Comparison of ENCODE assay signal across 8 mouse cellular contexts in genomic region chr8:9975276-9975675, GRCm38 (mm10). TPM values are rescaled to one million over a fixed set of nuclear protein-coding genes. Genes with fewer than 3 reads are reported as not detected.
DNase-seq lines count a peak whose midpoint lies in the region; ATAC-seq and TF ChIP-seq lines count a peak whose summit lies in the region.

No protein-coding gene starts in this region.

- H3K4me2 ChIP-seq in heart, embryonic 12.5 days = peak overlapping the region; percentile 57
- H3K4me2 ChIP-seq in hindbrain, embryonic 14.5 days (replicated peaks) = peak overlapping the region; percentile 84
- H3K4me2 ChIP-seq in midbrain, embryonic 15.5 days = peak overlapping the region; percentile 75

- no peak overlapping the region for H3K27ac ChIP-seq in heart, embryonic 12.5 days (ENCODE audit: poor library complexity, severe bottlenecking)
- H3K27ac ChIP-seq in hindbrain, embryonic 14.5 days = no peak overlapping the region
- H3K27ac ChIP-seq in midbrain, embryonic 15.5 days = no peak overlapping the region

- 40% methylated on average over 5 of the region's 5 CpGs for WGBS in heart, embryonic 12.5 days
- 49% methylated on average over 5 of the region's 5 CpGs for WGBS in hindbrain, embryonic 14.5 days
- WGBS in midbrain, embryonic 15.5 days = 51% methylated on average over 5 of the region's 5 CpGs

- H3K36me3 ChIP-seq in heart, embryonic 12.5 days = peaks cover 27% of the 10 kb centered on the region
- H3K36me3 ChIP-seq in E14TG2a.4 (ENCODE audit: insufficient read depth, low read length) = peaks cover 29% of the 10 kb centered on the region
- H3K36me3 ChIP-seq in hindbrain, embryonic 14.5 days (replicated peaks; ENCODE audit: control insufficient read depth, insufficient read depth) = peaks cover 29% of the 10 kb centered on the region
- peaks cover 23% of the 10 kb centered on the region for H3K36me3 ChIP-seq in midbrain, embryonic 15.5 days (replicated peaks)

- no peak for ATAC-seq in heart, embryonic 12.5 days (ENCODE audit: insufficient number of reproducible peaks, low FRiP score)
- ATAC-seq in hindbrain, embryonic 14.5 days (ENCODE audit: low FRiP score) = no peak
- no peak for ATAC-seq in midbrain, embryonic 15.5 days (replicated peaks)

- H3K9me3 ChIP-seq in heart, embryonic 12.5 days (replicated peaks) = no peaks in the 10 kb centered on the region
- H3K9me3 ChIP-seq in E14TG2a.4 (ENCODE audit: low read length) = no peaks in the 10 kb centered on the region
- H3K9me3 ChIP-seq in hindbrain, embryonic 14.5 days (ENCODE audit: control insufficient read depth, low read length) = no peaks in the 10 kb centered on the region
- no peaks in the 10 kb centered on the region for H3K9me3 ChIP-seq in midbrain, embryonic 15.5 days

- DNase-seq in heart, adult 18-20 months = no peak
- no peak for DNase-seq in hindbrain, embryonic 14.5 days (ENCODE audit: low spot score)
- DNase-seq in adrenal gland, adult 8-10 months = no peak
- no peak for DNase-seq in left cerebral cortex, adult 18-20 months (ENCODE audit: low spot score in 2 of 2)
- no peak for DNase-seq in cerebellum, adult 9-11 months

- H3K4me1 ChIP-seq in heart, embryonic 12.5 days (replicated peaks) = peaks cover 27% of the 10 kb centered on the region
- peaks cover 33% of the 10 kb centered on the region for H3K4me1 ChIP-seq in E14TG2a.4 (replicated peaks; ENCODE audit: low read depth, low read length)
- H3K4me1 ChIP-seq in hindbrain, embryonic 14.5 days (replicated peaks; ENCODE audit: control insufficient read depth, insufficient read depth, low read length) = peaks cover 37% of the 10 kb centered on the region
- H3K4me1 ChIP-seq in midbrain, embryonic 15.5 days = peaks cover 45% of the 10 kb centered on the region

- H3K4me3 ChIP-seq in heart, embryonic 12.5 days = peak overlapping the region; percentile 80
- H3K4me3 ChIP-seq in E14TG2a.4 (replicated peaks; ENCODE audit: low read length) = peak overlapping the region; percentile 92
- H3K4me3 ChIP-seq in hindbrain, embryonic 14.5 days (replicated peaks; ENCODE audit: low read length) = peak overlapping the region; percentile 74
- peak overlapping the region; percentile 84 for H3K4me3 ChIP-seq in midbrain, embryonic 15.5 days

- TF ChIP-seq CTCF in E14TG2a.4 (conservative IDR thresholded peaks at IDR 0.05; ENCODE audit: low read length) = no peak

- peak overlapping the region; percentile 56; the same call in 1 of the 2 replicates for H3K9ac ChIP-seq in heart, embryonic 12.5 days
- H3K9ac ChIP-seq in hindbrain, embryonic 14.5 days = peak overlapping the region; percentile 73
- peak overlapping the region; percentile 75 for H3K9ac ChIP-seq in midbrain, embryonic 15.5 days

- H3K27me3 ChIP-seq in heart, embryonic 12.5 days (replicated peaks) = no peaks in the 10 kb centered on the region
- no peaks in the 10 kb centered on the region for H3K27me3 ChIP-seq in E14TG2a.4 (ENCODE audit: insufficient read depth, low read length)
- H3K27me3 ChIP-seq in hindbrain, embryonic 14.5 days (ENCODE audit: control insufficient read depth, insufficient read depth, low read length) = no peaks in the 10 kb centered on the region
- H3K27me3 ChIP-seq in midbrain, embryonic 15.5 days (replicated peaks) = no peaks in the 10 kb centered on the region

RNA-seq across cellular contexts. Expression of gene Lig4, which starts 2.2 kb away (rescaled TPM):
- polyA plus RNA-seq in heart, embryonic 12.5 days (2016; fragmentation: Nextera tagmentation; extraction: Ambion mirVana) = 5.0 and 5.4 TPM in 2 replicates
- total RNA-seq in heart, adult 18-20 months (2021) = 1 to 10 TPM; 4.9 to 5.2 TPM
- polyA plus RNA-seq in hindbrain, embryonic 14.5 days (2014; fragmentation: Nextera tagmentation; extraction: Ambion mirVana) = 11.6 and 14.9 TPM in 2 replicates
- 12.3 and 14.3 TPM in 2 replicates for polyA plus RNA-seq in midbrain, embryonic 15.5 days (2015; fragmentation: Nextera tagmentation; extraction: Ambion mirVana)
- total RNA-seq in adrenal gland, adult 8-10 months (2022) = 1 to 10 TPM; 7.1 to 9.8 (median 8.5) TPM
- total RNA-seq in left cerebral cortex, adult 18-20 months (2021) = 10 to 100 TPM; 11.6 to 11.9 TPM

RNA-seq across cellular contexts. Expression of gene Abhd13, which starts 2.2 kb away (rescaled TPM):
- polyA plus RNA-seq in heart, embryonic 12.5 days (2016; fragmentation: Nextera tagmentation; extraction: Ambion mirVana) = 17.6 and 18.6 TPM in 2 replicates
- total RNA-seq in heart, adult 18-20 months (2021) = 1 to 10 TPM; 9.2 to 9.3 TPM
- 19.8 and 21.4 TPM in 2 replicates for polyA plus RNA-seq in hindbrain, embryonic 14.5 days (2014; fragmentation: Nextera tagmentation; extraction: Ambion mirVana)
- 13.4 and 13.6 TPM in 2 replicates for polyA plus RNA-seq in midbrain, embryonic 15.5 days (2015; fragmentation: Nextera tagmentation; extraction: Ambion mirVana)
- total RNA-seq in adrenal gland, adult 8-10 months (2022) = 10 to 100 TPM; 20.3 to 23.0 (median 21.6) TPM
- 10 to 100 TPM; 25.7 to 27.0 TPM for total RNA-seq in left cerebral cortex, adult 18-20 months (2021)

RNA-seq across cellular contexts. Expression of gene Tnfsf13b, which starts 31.0 kb away (rescaled TPM):
- 0.26 and 0.30 TPM in 2 replicates for polyA plus RNA-seq in heart, embryonic 12.5 days (2016; fragmentation: Nextera tagmentation; extraction: Ambion mirVana)
- total RNA-seq in heart, adult 18-20 months (2021) = 1 to 10 TPM; 4.5 to 6.0 TPM
- polyA plus RNA-seq in hindbrain, embryonic 14.5 days (2014; fragmentation: Nextera tagmentation; extraction: Ambion mirVana) = 0.46 and 0.65 TPM in 2 replicates
- polyA plus RNA-seq in midbrain, embryonic 15.5 days (2015; fragmentation: Nextera tagmentation; extraction: Ambion mirVana) = 0.18 and 0.58 TPM in 2 replicates
- total RNA-seq in adrenal gland, adult 8-10 months (2022) = 1 to 10 TPM; 5.7 to 8.6 (median 7.5) TPM
- 1 to 10 TPM; 2.8 to 3.7 TPM for total RNA-seq in left cerebral cortex, adult 18-20 months (2021)
